Mouse (Mus musculus) erythroid progenitor cell, adult 5-6 weeks (primary cell): Measurements from ENCODE around the gene Grik5. TPM values are rescaled to one million over a fixed set of nuclear protein-coding genes. Genes with fewer than 3 reads are reported as not detected.
"Not testable (repeated sequence)": the region's sequence is repeated elsewhere in the genome, so short reads cannot be mapped to it uniquely, and the experiment has no call there.

Experiments
- ATAC-seq: replicated peaks from 2 replicates; pipeline ENCODE4 v1.8.0; 2016; ENCODE audit warnings: moderate number of reproducible peaks, mild to moderate bottlenecking, moderate TSS enrichment, inconsistent platforms; ENCODE audit not compliant: poor library complexity, low FRiP score, severe bottlenecking
- total RNA-seq, 2 experiments: library from RNA; stranded (forward) in 1 of 2; stranded (reverse) in 1 of 2; fragments of 150-400 nt in 1 of 2; fragments of 186-747, 209-891 nt in 1 of 2; gene quantifications; 2 replicates each; pipeline versions ENCODE4 v1.2.3 to v1.2.4; 2015 to 2017; ENCODE audit warnings: low replicate concordance in 2 of 2

Grik5 gene
- total RNA-seq, 2 experiments from 2014 or later, result 3.7 to 5.4 TPM

- not testable (repeated sequence) for ATAC-seq
Observed at GRCm38 (mm10) chr7:25044599-25044998, 27.5 kb downstream of the Grik5 start.

- no peak for ATAC-seq
Observed at GRCm38 (mm10) chr7:25041921-25042320, 30.2 kb downstream of the Grik5 start.

GRCm38 (mm10) chr7:25035916-25036315 is 36.2 kb downstream of the Grik5 start:
- ATAC-seq, result 0 out of 2 replicates have a peak, but pooled peaks have one; percentile 71

GRCm38 (mm10) chr7:25034796-25035195 is 37.4 kb downstream of the Grik5 start:
- no peak for ATAC-seq

- ATAC-seq, result no peak
Observed at GRCm38 (mm10) chr7:25031528-25031927, 40.6 kb downstream of the Grik5 start.

- ATAC-seq, result peak; percentile 51; the same call in 1 of the 2 replicates
Observed at GRCm38 (mm10) chr7:25030032-25030753, 42.0 kb downstream of the Grik5 start.

- ATAC-seq, result no peak
Observed at GRCm38 (mm10) chr7:25026452-25026851, 45.7 kb downstream of the Grik5 start.

- ATAC-seq, result no peak
Observed at GRCm38 (mm10) chr7:25025855-25026439, 46.2 kb downstream of the Grik5 start.

- no peak for ATAC-seq
Observed at GRCm38 (mm10) chr7:25011592-25011991, 60.6 kb downstream of the Grik5 start.

- ATAC-seq, result no peak
Observed at GRCm38 (mm10) chr7:25010090-25010913, 61.8 kb downstream of the Grik5 start.

- no peak for ATAC-seq
Observed at GRCm38 (mm10) chr7:25009099-25009700, 62.9 kb downstream of the Grik5 start.

GRCm38 (mm10) chr7:25008635-25009034 is 63.5 kb downstream of the Grik5 start:
- no peak for ATAC-seq

GRCm38 (mm10) chr7:25007609-25008374 is 64.4 kb downstream of the Grik5 start:
- ATAC-seq, result no peak

- ATAC-seq, result no peak
Observed at GRCm38 (mm10) chr7:25006586-25007364, 65.4 kb downstream of the Grik5 start.

GRCm38 (mm10) chr7:25006171-25006570 is 66.0 kb downstream of the Grik5 start:
- no peak for ATAC-seq

- no peak for ATAC-seq
Observed at GRCm38 (mm10) chr7:25005421-25006065, 66.6 kb downstream of the Grik5 start, which contains the start of gene Atp1a3. Gene Atp1a3, minus strand, starts transcription at chr7:25005958.

- no peak for ATAC-seq
Observed at GRCm38 (mm10) chr7:25004806-25005205, 67.3 kb downstream of the Grik5 start.

GRCm38 (mm10) chr7:25003820-25004388 is 68.2 kb downstream of the Grik5 start:
- ATAC-seq, result no peak
